Mouse (Mus musculus) cerebellum, postnatal 10 days (tissue): ENCODE data around the gene Zranb3.
A peak's percentile ranks its signal among the peaks of the same experiment; 100 is the strongest.

Experiments
- DNase-seq, 2 experiments: peaks; one replicate each; pipeline ENCODE4 v3.0.0; 2021; ENCODE audit warnings: mixed read lengths in 2 of 2

Zranb3 gene

GRCm38 (mm10) chr1:127942231-127942630 is 160.6 kb downstream of the Zranb3 start:
- no peak for DNase-seq

- peak in 1 of 2 experiments; percentile 28 for DNase-seq
Observed at GRCm38 (mm10) chr1:127937277-127937676, 165.6 kb downstream of the Zranb3 start.

DNA sequence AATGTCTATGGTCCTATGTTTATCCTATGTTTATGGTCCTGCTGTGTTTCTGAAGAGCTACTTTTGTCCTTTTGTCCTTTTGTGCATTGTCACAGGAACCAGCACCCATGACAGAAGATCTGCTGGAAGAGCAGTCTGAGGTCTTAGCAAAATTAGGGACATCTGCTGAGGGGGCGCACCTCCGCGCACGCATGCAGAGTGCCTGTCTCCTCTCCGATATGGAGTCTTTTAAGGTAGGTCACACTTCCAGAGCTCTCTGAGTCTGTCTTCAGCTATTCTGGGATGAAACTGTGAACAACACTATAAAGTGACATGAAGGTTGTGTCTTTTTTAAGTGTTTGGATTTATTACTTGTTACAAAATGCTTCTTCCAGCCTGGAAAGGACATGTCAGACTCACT is 168.5 kb downstream of the Zranb3 start:
- DNase-seq = no peak

DNA sequence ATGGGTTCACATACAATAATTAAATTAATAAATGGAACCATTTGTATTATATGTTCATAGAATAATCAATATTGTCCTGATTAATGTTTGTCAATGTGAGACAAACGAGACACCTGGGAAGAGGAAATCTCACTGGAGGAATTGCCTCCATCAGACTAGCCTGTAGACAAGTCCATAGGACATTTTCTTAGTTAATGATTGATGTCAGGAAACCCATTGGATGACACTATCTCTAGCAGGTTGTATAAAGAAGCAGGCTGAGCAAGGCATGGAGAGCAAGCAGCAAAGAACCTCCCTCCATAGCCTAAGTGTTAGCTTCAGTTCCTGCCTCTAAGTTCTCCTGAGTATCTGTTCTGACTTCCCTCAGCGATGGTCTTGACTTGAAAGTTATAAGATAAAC is 169.4 kb downstream of the Zranb3 start:
- DNase-seq = no peak

DNA sequence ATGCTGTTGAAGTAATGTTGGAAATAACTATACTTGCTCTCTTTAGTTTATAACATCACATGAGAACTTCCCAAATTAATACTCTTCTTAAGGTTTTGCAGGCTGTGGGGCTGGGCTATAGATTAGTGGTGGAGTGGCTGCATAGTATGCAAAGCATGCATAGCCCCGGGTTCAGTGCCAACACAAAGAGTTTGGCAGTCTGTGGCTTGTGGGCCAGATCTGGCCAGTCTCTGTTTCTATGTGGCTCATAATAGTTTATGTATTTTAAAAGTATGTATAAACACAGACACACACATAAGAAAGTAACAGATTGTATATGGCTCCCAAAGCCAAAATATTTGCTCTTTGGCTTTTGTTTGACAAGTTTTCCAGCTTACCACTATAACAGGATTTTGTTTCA is 187.0 kb downstream of the Zranb3 start:
- no peak for DNase-seq

DNA sequence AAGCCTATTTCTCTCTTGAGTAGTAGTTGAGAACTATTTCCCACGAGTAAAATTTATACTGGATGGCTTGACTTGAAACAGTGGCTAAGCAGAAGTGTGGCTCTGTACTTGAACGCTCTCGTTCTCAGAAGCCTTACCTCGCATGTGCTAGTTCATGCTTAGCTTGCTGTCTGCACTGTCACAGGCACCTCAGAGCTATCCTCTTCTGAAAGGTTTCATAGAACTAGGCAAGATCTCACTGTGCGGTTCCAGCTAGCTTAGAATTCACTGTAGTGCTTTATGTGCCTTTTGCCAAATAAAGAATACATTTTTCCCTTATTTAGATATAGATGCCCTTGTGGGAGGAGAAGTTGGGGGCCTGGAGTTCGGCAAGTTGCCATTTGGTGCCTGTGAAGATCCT is 187.5 kb downstream of the Zranb3 start:
- DNase-seq = no peak

DNA sequence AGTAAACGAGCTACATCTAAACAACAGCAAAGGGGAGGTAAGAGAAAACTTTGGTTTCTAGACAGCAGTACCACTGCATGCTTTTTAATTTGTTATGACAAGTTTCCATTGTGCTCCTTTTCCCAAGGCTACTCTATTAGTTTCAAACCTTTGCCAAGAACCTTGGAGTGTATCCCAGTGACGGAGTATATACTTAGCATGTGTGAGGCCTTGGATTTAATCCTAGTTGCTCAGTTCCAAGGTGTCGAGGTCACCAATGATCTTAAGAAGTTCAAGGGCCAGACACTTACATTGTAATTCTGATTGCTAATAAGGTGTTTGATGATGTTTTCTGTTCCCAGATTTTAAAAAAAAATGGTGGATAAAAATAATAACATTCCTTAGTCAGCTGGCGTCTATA is 189.7 kb downstream of the Zranb3 start:
- no peak for DNase-seq

DNA sequence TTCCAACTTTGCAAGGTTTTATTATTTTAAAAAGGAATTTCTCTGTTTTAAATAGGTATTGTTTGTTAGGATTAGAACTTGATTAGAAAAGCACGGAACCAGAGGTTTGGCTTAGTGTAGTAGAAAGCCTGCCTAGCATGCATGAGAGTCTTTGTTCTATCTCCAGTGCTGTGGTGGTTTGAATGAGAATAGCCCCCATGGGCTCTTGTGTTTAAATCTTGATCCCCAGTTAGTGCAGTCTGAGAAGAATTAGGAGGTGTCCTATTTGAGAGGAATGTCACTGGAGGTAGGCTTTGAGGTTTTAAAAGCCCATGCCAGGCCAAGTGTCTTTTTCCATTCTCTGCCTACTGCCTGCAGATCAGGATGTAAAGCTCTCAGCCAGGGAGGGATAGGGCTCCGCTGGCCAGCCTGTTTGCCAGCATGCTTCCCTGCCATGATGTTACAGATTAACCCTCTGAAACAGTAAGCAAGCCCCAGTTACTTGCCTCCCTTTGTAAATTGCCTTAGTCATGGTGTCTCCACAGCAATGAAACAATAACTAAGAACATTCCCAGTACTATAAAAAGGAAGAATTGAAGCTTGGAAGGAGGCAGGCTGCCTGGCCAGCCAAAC is 198.0 kb downstream of the Zranb3 start:
- DNase-seq = no peak
